Mouse (Mus musculus) midbrain, embryonic 16.5 days (tissue): ENCODE measurements around the gene P2rx2. TPM values are rescaled to one million over a fixed set of nuclear protein-coding genes. Genes with fewer than 3 reads are reported as not detected.

Source experiments
- ATAC-seq: fragments of 200-750 bp; cut with Nextera tagmentation; 2 replicates; pipeline ENCODE4 v1.8.0; 2017; ENCODE audit warnings: moderate TSS enrichment
- H3K27ac ChIP-seq: fragments of 300-500 bp; sonication (generic); 2 replicates; pipeline ENCODE4 v1.5.1; 2014; ENCODE audit warnings: mild to moderate bottlenecking, low read length, mixed read lengths
- H3K27me3 ChIP-seq: fragments of 300-500 bp; sonication (generic); 2 replicates; pipeline ENCODE4 v1.6.1; 2014; ENCODE audit warnings: low read depth, low read length, mixed read lengths; ENCODE audit not compliant: control insufficient read depth, insufficient read depth
- H3K36me3 ChIP-seq: fragments of 300-500 bp; sonication (generic); 2 replicates; pipeline ENCODE4 v1.6.1; 2014; ENCODE audit warnings: mild to moderate bottlenecking, low read length, moderate library complexity, mixed read lengths; ENCODE audit not compliant: control insufficient read depth, insufficient read depth
- H3K4me1 ChIP-seq: fragments of 300-500 bp; sonication (generic); 2 replicates; pipeline ENCODE4 v1.6.1; 2014; ENCODE audit warnings: mild to moderate bottlenecking, low read length, mixed read lengths; ENCODE audit not compliant: control insufficient read depth, insufficient read depth
- H3K4me2 ChIP-seq: fragments of 300-500 bp; sonication (generic); 2 replicates; pipeline ENCODE4 v1.6.1; 2014; ENCODE audit warnings: mild to moderate bottlenecking, low read length, mixed read lengths
- H3K4me3 ChIP-seq: fragments of 300-500 bp; sonication (generic); 2 replicates; pipeline ENCODE4 v1.5.1; 2014; ENCODE audit warnings: low read depth, mild to moderate bottlenecking, low read length, moderate library complexity, mixed read lengths
- H3K9ac ChIP-seq: fragments of 300-500 bp; sonication (generic); 2 replicates; pipeline ENCODE4 v1.6.1; 2014; ENCODE audit warnings: low read depth, low read length, mixed read lengths
- H3K9me3 ChIP-seq: fragments of 300-500 bp; sonication (generic); replicated peaks from 2 replicates; pipeline ENCODE4 v1.6.1; 2014; ENCODE audit warnings: mild to moderate bottlenecking, low read length, mixed read lengths; ENCODE audit not compliant: control insufficient read depth, poor library complexity, severe bottlenecking
- WGBS: fragments of 180-500 bp; shearing (Covaris S2); extraction: QIAGEN DNeasy Blood & Tissue Kit; methylation state at CpG from one replicate; pipeline ENCODE4 v1.1.7; 2014; 5-methylcytosine and 5-hydroxymethylcytosine counted together
- polyA plus RNA-seq: library from polyadenylated mRNA; unstranded; fragments of >200 nt; fragmentation: Nextera tagmentation; extraction: Ambion mirVana; gene quantifications from 2 replicates; pipeline ENCODE4 v1.2.1, GENCODE M21; 2015

P2rx2 gene
- polyA plus RNA-seq: 12.5 and 14.1 TPM in 2 replicates

- 1% methylated on average over 43 of the region's 43 CpGs for WGBS
- Histone ChIP-seq H3K4me1 (peaks cover 8% of the 10 kb centered on the region; the same call in 1 of the 2 replicates), H3K36me3 (no peaks in the 10 kb centered on the region), H3K4me3 (peak within 1 kb of the TSS; percentile 55), H3K9me3 (no peaks in the 10 kb centered on the region), H3K4me2 (peak within 1 kb of the TSS; percentile 92), H3K27ac (no peak within 1 kb of the TSS), H3K9ac (peak within 1 kb of the TSS; percentile 71), H3K27me3 (no peaks in the 10 kb centered on the region)
- ATAC-seq: peak; percentile 79
These were observed at the start of gene P2rx2 for GRCm38 (mm10) chr5:110342648-110343284. Gene P2rx2, minus strand, starts transcription at chr5:110343212.

- no peak for ATAC-seq
- Histone ChIP-seq H3K9me3 (no peaks in the 10 kb centered on the region), H3K4me1 (no peaks in the 10 kb centered on the region), H3K27me3 (no peaks in the 10 kb centered on the region), H3K36me3 (no peaks in the 10 kb centered on the region), H3K27ac (no peak overlapping the region), H3K4me2 (no peak overlapping the region), H3K4me3 (no peak overlapping the region), H3K9ac (no peak overlapping the region)
- 72% methylated on average over 5 of the region's 5 CpGs for WGBS
These were observed 49.7 kb upstream of the P2rx2 start for GRCm38 (mm10) chr5:110392727-110393126.

- H3K9me3 ChIP-seq: no peaks in the 10 kb centered on the region
- no peak overlapping the region for H3K4me3 ChIP-seq
- H3K4me2 ChIP-seq: no peak overlapping the region
- ATAC-seq: no peak
- H3K27me3 ChIP-seq: no peaks in the 10 kb centered on the region
- H3K27ac ChIP-seq: no peak overlapping the region
- H3K4me1 ChIP-seq: peaks cover 6% of the 10 kb centered on the region; the same call in 1 of the 2 replicates
- H3K9ac ChIP-seq: no peak overlapping the region
- 88% methylated on average over 4 of the region's 4 CpGs for WGBS
- H3K36me3 ChIP-seq: no peaks in the 10 kb centered on the region
These were observed 47.6 kb upstream of the P2rx2 start for GRCm38 (mm10) chr5:110390631-110391030.

GRCm38 (mm10) chr5:110387332-110387731 is 44.3 kb upstream of the P2rx2 start:
- no peak for ATAC-seq

GRCm38 (mm10) chr5:110386371-110387330 is 43.6 kb upstream of the P2rx2 start:
- peak overlapping the region; percentile 68 for H3K4me3 ChIP-seq

More at GRCm38 (mm10) chr5:110387332-110387731, 44.3 kb upstream of the P2rx2 start:
- 12% methylated on average over 8 of the region's 8 CpGs for WGBS
- H3K36me3 ChIP-seq: no peaks in the 10 kb centered on the region
- no peaks in the 10 kb centered on the region for H3K9me3 ChIP-seq
- no peaks in the 10 kb centered on the region for H3K27me3 ChIP-seq
- peaks cover 17% of the 10 kb centered on the region for H3K4me1 ChIP-seq
- peak overlapping the region; percentile 68 for H3K4me3 ChIP-seq
- H3K27ac ChIP-seq: no peak overlapping the region
- peak overlapping the region; percentile 60 for H3K4me2 ChIP-seq
- peak overlapping the region; percentile 74 for H3K9ac ChIP-seq

GRCm38 (mm10) chr5:110385263-110385662 is 42.3 kb upstream of the P2rx2 start:
- no peaks in the 10 kb centered on the region for H3K27me3 ChIP-seq
- peaks cover 17% of the 10 kb centered on the region for H3K4me1 ChIP-seq
- 50% methylated on average over 4 of the region's 4 CpGs for WGBS
- no peak overlapping the region for H3K27ac ChIP-seq
- no peak for ATAC-seq
- H3K9ac ChIP-seq: no peak overlapping the region
- H3K36me3 ChIP-seq: no peaks in the 10 kb centered on the region
- no peaks in the 10 kb centered on the region for H3K9me3 ChIP-seq
- H3K4me2 ChIP-seq: peak overlapping the region; percentile 60
- H3K4me3 ChIP-seq: peak overlapping the region; percentile 68

More at GRCm38 (mm10) chr5:110386371-110387330, 43.6 kb upstream of the P2rx2 start:
- Histone ChIP-seq H3K9ac (peak overlapping the region; percentile 74), H3K36me3 (no peaks in the 10 kb centered on the region), H3K4me2 (peak overlapping the region; percentile 60), H3K27me3 (no peaks in the 10 kb centered on the region), H3K27ac (peak overlapping the region; percentile 30), H3K4me1 (peaks cover 17% of the 10 kb centered on the region), H3K9me3 (no peaks in the 10 kb centered on the region)
- under 1% methylated on average over 81 of the region's 90 CpGs for WGBS
- peak; percentile 91 for ATAC-seq

- ATAC-seq: no peak
- H3K4me2 ChIP-seq: peak overlapping the region; percentile 60
- 62% methylated on average over 6 of the region's 6 CpGs for WGBS
- no peaks in the 10 kb centered on the region for H3K27me3 ChIP-seq
- no peak overlapping the region for H3K4me3 ChIP-seq
- H3K9ac ChIP-seq: no peak overlapping the region
- H3K36me3 ChIP-seq: no peaks in the 10 kb centered on the region
- no peak overlapping the region for H3K27ac ChIP-seq
- H3K9me3 ChIP-seq: no peaks in the 10 kb centered on the region
- H3K4me1 ChIP-seq: peaks cover 17% of the 10 kb centered on the region
These were observed 41.5 kb upstream of the P2rx2 start for GRCm38 (mm10) chr5:110384491-110384890.

GRCm38 (mm10) chr5:110379823-110380222 is 36.8 kb upstream of the P2rx2 start:
- H3K27me3 ChIP-seq: no peaks in the 10 kb centered on the region
- no peak overlapping the region for H3K27ac ChIP-seq
- peaks cover 26% of the 10 kb centered on the region for H3K36me3 ChIP-seq
- no peak overlapping the region for H3K4me3 ChIP-seq
- H3K4me2 ChIP-seq: no peak overlapping the region
- H3K9me3 ChIP-seq: no peaks in the 10 kb centered on the region
- WGBS: 95% methylated on average over 4 of the region's 4 CpGs
- peaks cover 4% of the 10 kb centered on the region; the same call in 1 of the 2 replicates for H3K4me1 ChIP-seq
- H3K9ac ChIP-seq: no peak overlapping the region
- no peak for ATAC-seq
